Comparison of ENCODE assay signal across 15 mouse cellular contexts in genomic region chr10:94524966-94525365, GRCm38 (mm10).
DNase-seq lines count a peak whose midpoint lies in the region; ATAC-seq and TF ChIP-seq lines count a peak whose summit lies in the region.
"Had no signal": no experiment of that assay in that cellular context is flagged by ENCODE, and none has a peak within 500 bp of the region (broad histone marks: within the 10 kb centered on the region; RNA-seq: fewer than 3 reads in every experiment).

No protein-coding gene starts in this region.

- peaks cover 57% of the 10 kb centered on the region for H3K4me1 ChIP-seq in heart, embryonic 13.5 days
- peaks cover 41% of the 10 kb centered on the region for H3K4me1 ChIP-seq in thymus, adult 2 months (replicated peaks; ENCODE audit: control insufficient read depth, insufficient read depth, low read length)
- 0 out of 2 replicates have a peak, but pooled peaks cover 9% of the 10 kb centered on the region for H3K4me1 ChIP-seq in forebrain, postnatal 0 days (ENCODE audit: insufficient read depth)
- peaks cover 27% of the 10 kb centered on the region for H3K4me1 ChIP-seq in hindbrain, embryonic 12.5 days

- no peak for TF ChIP-seq POLR2A in thymus, adult 2 months (IDR thresholded peaks at IDR 0.05; ENCODE audit: control insufficient read depth, extremely low read depth, insufficient read depth, low read length, poor library complexity)

- intact Hi-C loops in heart, postnatal 25 days (cut with DNase I) = no loop called here

- peak overlapping the region; percentile 67 for H3K27ac ChIP-seq in heart, embryonic 13.5 days (replicated peaks)
- H3K27ac ChIP-seq in thymus, adult 2 months (ENCODE audit: control insufficient read depth, insufficient read depth, low read length) = peak overlapping the region; percentile 64
- H3K27ac ChIP-seq in forebrain, postnatal 0 days (ENCODE audit: low read depth, low read length) = no peak overlapping the region
- no peak overlapping the region for H3K27ac ChIP-seq in hindbrain, embryonic 12.5 days
- H3K27ac ChIP-seq: forebrain, embryonic 15.5 days; hindbrain, embryonic 13.5 days; macrophage had no signal

- no peak overlapping the region for H3K4me3 ChIP-seq in heart, embryonic 13.5 days
- no peak overlapping the region for H3K4me3 ChIP-seq in thymus, adult 2 months (ENCODE audit: control insufficient read depth, insufficient read depth, low read length)
- H3K4me3 ChIP-seq in forebrain, postnatal 0 days (ENCODE audit: low read depth, low read length) = no peak overlapping the region
- H3K4me3 ChIP-seq in hindbrain, embryonic 12.5 days = no peak overlapping the region
- H3K4me3 ChIP-seq: forebrain, embryonic 15.5 days; hindbrain, embryonic 13.5 days; liver, embryonic 15.5 days had no signal

- no peaks in the 10 kb centered on the region for H3K36me3 ChIP-seq in heart, embryonic 13.5 days
- H3K36me3 ChIP-seq in thymus, adult 2 months (ENCODE audit: control insufficient read depth, insufficient read depth, low read length) = no peaks in the 10 kb centered on the region
- no peaks in the 10 kb centered on the region for H3K36me3 ChIP-seq in forebrain, postnatal 0 days (ENCODE audit: insufficient read depth)
- H3K36me3 ChIP-seq in hindbrain, embryonic 12.5 days = no peaks in the 10 kb centered on the region
- H3K36me3 ChIP-seq: forebrain, embryonic 15.5 days; hindbrain, embryonic 13.5 days; liver, embryonic 15.5 days had no signal

- no peak for ATAC-seq in heart, embryonic 13.5 days (ENCODE audit: extremely low read depth, insufficient number of reproducible peaks, low FRiP score, low TSS enrichment)
- ATAC-seq in CD4-positive, CD25-positive, alpha-beta regulatory T cell, adult 4 months = peak; percentile 72
- ATAC-seq in inflammation-experienced regulatory T-cells, adult 6 months = peak; percentile 67
- ATAC-seq in forebrain, postnatal 0 days = no peak
- ATAC-seq in hindbrain, embryonic 12.5 days (ENCODE audit: low FRiP score) = no peak
- ATAC-seq: forebrain, embryonic 15.5 days had no signal

- no peak for DNase-seq in heart, postnatal 25 days (ENCODE audit: low spot score)
- DNase-seq in thymus, adult 2 months = peak; percentile 52
- DNase-seq in forebrain, postnatal 0 days = no peak
- no peak for DNase-seq in kidney, adult 9 months
- DNase-seq: cerebellum, adult 11 months; gastrocnemius, postnatal 25 days; kidney, adult 2 months had no signal

- TF ChIP-seq CTCF in thymus, adult 2 months (IDR thresholded peaks at IDR 0.05; ENCODE audit: borderline replicate concordance, control insufficient read depth, extremely low read depth, insufficient read depth, low read length, poor library complexity) = no peak
- TF ChIP-seq CTCF in forebrain, postnatal 0 days (IDR thresholded peaks at IDR 0.05; ENCODE audit: low read depth) = no peak

- H3K27me3 ChIP-seq in heart, embryonic 13.5 days (replicated peaks) = no peaks in the 10 kb centered on the region
- no peaks in the 10 kb centered on the region for H3K27me3 ChIP-seq in thymus, adult 2 months (ENCODE audit: control insufficient read depth, insufficient read depth, low read length)
- no peaks in the 10 kb centered on the region for H3K27me3 ChIP-seq in forebrain, postnatal 0 days (ENCODE audit: insufficient read depth, low read length)
- H3K27me3 ChIP-seq in hindbrain, embryonic 12.5 days = 0 out of 2 replicates have a peak, but pooled peaks cover 1% of the 10 kb centered on the region
- H3K27me3 ChIP-seq: forebrain, embryonic 15.5 days; hindbrain, embryonic 13.5 days; liver, embryonic 15.5 days had no signal

- no peaks in the 10 kb centered on the region for H3K9me3 ChIP-seq in heart, embryonic 13.5 days
- no peaks in the 10 kb centered on the region for H3K9me3 ChIP-seq in forebrain, postnatal 0 days (ENCODE audit: low read length)
- H3K9me3 ChIP-seq in hindbrain, embryonic 12.5 days (replicated peaks) = no peaks in the 10 kb centered on the region
- H3K9me3 ChIP-seq: forebrain, embryonic 15.5 days; hindbrain, embryonic 13.5 days; liver, embryonic 15.5 days had no signal

- 57% methylated on average over 6 of the region's 6 CpGs for WGBS in heart, embryonic 13.5 days
- WGBS in thymus, adult 2 months = 18% methylated on average over 6 of the region's 6 CpGs
- WGBS in forebrain, postnatal 0 days = 72% methylated on average over 6 of the region's 6 CpGs
- 59% methylated on average over 6 of the region's 6 CpGs for WGBS in hindbrain, embryonic 12.5 days

- H3K4me2 ChIP-seq in heart, embryonic 13.5 days = no peak overlapping the region
- no peak overlapping the region for H3K4me2 ChIP-seq in forebrain, postnatal 0 days (ENCODE audit: low read depth)
- no peak overlapping the region for H3K4me2 ChIP-seq in hindbrain, embryonic 12.5 days (replicated peaks)
- H3K4me2 ChIP-seq: forebrain, embryonic 15.5 days; hindbrain, embryonic 13.5 days; liver, embryonic 15.5 days had no signal

- H3K9ac ChIP-seq in heart, embryonic 13.5 days = no peak overlapping the region
- no peak overlapping the region for H3K9ac ChIP-seq in forebrain, postnatal 0 days
- no peak overlapping the region; the same call in 1 of the 2 replicates for H3K9ac ChIP-seq in hindbrain, embryonic 12.5 days
- H3K9ac ChIP-seq: forebrain, embryonic 15.5 days; hindbrain, embryonic 13.5 days; liver, embryonic 15.5 days had no signal

Comparison
In these comparisons a context has a peak if more than half of its experiments do, and no peak if none do; other contexts are left out.
1. ATAC-seq: peak in CD4-positive, CD25-positive, alpha-beta regulatory T cell, adult 4 months (single experiment) and inflammation-experienced regulatory T-cells, adult 6 months (single experiment); none in heart, embryonic 13.5 days (single experiment), forebrain, postnatal 0 days (single experiment) and hindbrain, embryonic 12.5 days (single experiment).
2. H3K27ac ChIP-seq: peak in heart, embryonic 13.5 days (single experiment) and thymus, adult 2 months (single experiment); none in forebrain, postnatal 0 days (single experiment) and hindbrain, embryonic 12.5 days (single experiment).